Mouse (Mus musculus) embryonic fibroblast, embryonic 13.5 days (primary cell): ENCODE measurements at regions not wholly inside any gene's neighbourhood (a gene's known extent, or its start where the extent isn't known, plus 50 kb on each side); places are given as distances from the start of the nearest gene placed in this dataset.

ENCODE experiments used
- CTCF ChIP-seq: IDR thresholded peaks from 2 replicates; pipeline ENCODE4 v1.5.1; 2011; ENCODE audit warnings: mild to moderate bottlenecking, control low read depth, low read length, moderate library complexity, borderline replicate concordance; ENCODE audit not compliant: insufficient read depth
- POLR2A ChIP-seq: IDR thresholded peaks from 2 replicates; pipeline ENCODE4 v1.6.1; 2011; ENCODE audit warnings: low read depth, mild to moderate bottlenecking, control low read depth, low read length, moderate library complexity

DNA sequence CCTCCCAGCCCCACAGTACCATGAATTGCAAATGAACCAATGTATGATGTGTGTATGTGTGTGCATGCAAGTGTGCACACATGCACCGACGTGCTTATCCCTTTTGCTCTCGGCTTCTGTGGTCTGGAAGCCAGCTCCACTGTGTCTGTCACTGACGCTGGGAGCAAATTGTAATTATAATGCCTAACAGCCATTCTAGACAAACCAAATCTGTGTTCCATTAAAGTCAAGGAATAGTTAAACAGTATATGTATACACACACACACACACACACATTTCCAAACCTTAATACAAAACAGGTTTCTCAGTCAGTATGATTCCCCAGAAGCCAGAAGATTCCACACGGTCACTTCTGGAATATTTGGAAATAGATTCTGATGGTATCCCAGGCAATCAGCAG lies 560.3 kb upstream of the Gm26657 start:
- TF ChIP-seq POLR2A (no peak), CTCF (no peak)
